Mouse (Mus musculus) gastrocnemius, postnatal 14 days (tissue): Measurements from ENCODE around the gene Psg18. TPM values are rescaled to one million over a fixed set of nuclear protein-coding genes. Genes with fewer than 3 reads are reported as not detected.
"Not testable (repeated sequence)": the region's sequence is repeated elsewhere in the genome, so short reads cannot be mapped to it uniquely, and the experiment has no call there.

Experiments
- DNase-seq: peaks from one replicate; pipeline ENCODE4 v3.0.0; 2021; ENCODE audit warnings: mixed read lengths
- intact Hi-C: fragments of 180-260 bp; cut with DNase I; formaldehyde crosslinking; loops from one replicate; pipeline ENCODE4 v1.15.1; 2025; ENCODE audit warnings: low total_unique reads
- long read RNA-seq, 2 experiments: library from polyadenylated mRNA; stranded (forward); transcript quantifications; one replicate each; pipeline ENCODE4 v2.0.0; 2021
- total RNA-seq, 2 experiments: library from RNA; stranded (reverse); gene quantifications; 2 replicates each; pipeline ENCODE4 v1.2.3; 2021

Psg18 gene
- total RNA-seq: not detected
- long read RNA-seq, experiment 1: 0 reads
- long read RNA-seq, experiment 2: 0 reads

GRCm38 (mm10) chr7:18354909-18355308, at the start of gene Psg18:
Psg18 (minus strand) TSS chr7:18355009.
- intact Hi-C loops, DNase-seq: not testable (repeated sequence)

GRCm38 (mm10) chr7:18403407-18403806, 48.6 kb upstream of the Psg18 start:
- intact Hi-C loops: no loop called here
- DNase-seq: no peak

GRCm38 (mm10) chr7:18402527-18403237, 47.9 kb upstream of the Psg18 start:
- intact Hi-C loops: no loop called here
- DNase-seq: no peak

- DNase-seq, intact Hi-C loops: not testable (repeated sequence)
Observed at GRCm38 (mm10) chr7:18391483-18391882, 36.7 kb upstream of the Psg18 start.

- intact Hi-C loops: no loop called here
- DNase-seq: no peak
Observed at GRCm38 (mm10) chr7:18378295-18378694, 23.5 kb upstream of the Psg18 start.

GRCm38 (mm10) chr7:18335411-18335810, 19.4 kb downstream of the Psg18 start:
- DNase-seq, intact Hi-C loops: not testable (repeated sequence)

Other genes starting within 250 kb of the Psg18 start
- gene Igfl3, start 178.5 kb downstream of the Psg18 start, total RNA-seq: not detected
- not detected for gene Mill1, start 109.7 kb downstream of the Psg18 start, total RNA-seq
- gene Psg28, start 77.0 kb upstream of the Psg18 start, total RNA-seq: not detected
- gene Psg26, start 129.2 kb upstream of the Psg18 start, total RNA-seq: not detected
- not detected for gene Psg25, start 177.3 kb upstream of the Psg18 start, total RNA-seq
- gene Psg27, start 212.3 kb upstream of the Psg18 start, total RNA-seq: not detected